Mouse (Mus musculus) kidney, embryonic 14.5 days (tissue): ENCODE results near the gene Mtch1. TPM values are rescaled to one million over a fixed set of nuclear protein-coding genes. Genes with fewer than 3 reads are reported as not detected.
A peak's percentile ranks its signal among the peaks of the same experiment; 100 is the strongest.

ENCODE experiments used
- ATAC-seq: fragments of 200-750 bp; cut with Nextera tagmentation; 2 replicates; pipeline ENCODE4 v1.8.0; 2017; ENCODE audit warnings: moderate number of reproducible peaks, mild to moderate bottlenecking, moderate TSS enrichment, moderate library complexity; ENCODE audit not compliant: low FRiP score, low TSS enrichment
- H3K27ac ChIP-seq: fragments of 300-500 bp; sonication (generic); 2 replicates; pipeline ENCODE4 v1.5.1; 2014; ENCODE audit warnings: low read depth, mild to moderate bottlenecking, low read length, moderate library complexity, mixed read lengths
- H3K27me3 ChIP-seq: fragments of 300-500 bp; sonication (generic); 2 replicates; pipeline ENCODE4 v1.6.1; 2014; ENCODE audit warnings: mild to moderate bottlenecking, low read length; ENCODE audit not compliant: control insufficient read depth, insufficient read depth
- H3K36me3 ChIP-seq: fragments of 300-500 bp; sonication (generic); 2 replicates; pipeline ENCODE4 v1.6.1; 2014; ENCODE audit warnings: low read length, mixed read lengths; ENCODE audit not compliant: control insufficient read depth, insufficient read depth
- H3K4me1 ChIP-seq: fragments of 300-500 bp; sonication (generic); 2 replicates; pipeline ENCODE4 v1.6.1; 2014; ENCODE audit warnings: low read length, mixed read lengths; ENCODE audit not compliant: control insufficient read depth, insufficient read depth
- H3K4me2 ChIP-seq: fragments of 300-500 bp; sonication (generic); replicated peaks from 2 replicates; pipeline ENCODE4 v1.6.1; 2014; ENCODE audit warnings: low read depth, mild to moderate bottlenecking, low read length
- H3K4me3 ChIP-seq: fragments of 300-500 bp; sonication (generic); 2 replicates; pipeline ENCODE4 v1.5.1; 2014; ENCODE audit warnings: mild to moderate bottlenecking, low read length
- H3K9ac ChIP-seq: fragments of 300-500 bp; sonication (generic); 2 replicates; pipeline ENCODE4 v1.6.1; 2014; ENCODE audit warnings: low read depth, mild to moderate bottlenecking, low read length, moderate library complexity
- H3K9me3 ChIP-seq: fragments of 300-500 bp; sonication (generic); 2 replicates; pipeline ENCODE4 v1.6.1; 2016; ENCODE audit warnings: low read length; ENCODE audit not compliant: control insufficient read depth
- WGBS: fragments of 180-500 bp; shearing (Covaris S2); extraction: QIAGEN DNeasy Blood & Tissue Kit; methylation state at CpG from one replicate; pipeline ENCODE4 v1.1.7; 2014; 5-methylcytosine and 5-hydroxymethylcytosine counted together
- polyA plus RNA-seq: library from polyadenylated mRNA; unstranded; fragments of >200 nt; fragmentation: Nextera tagmentation; extraction: Ambion mirVana; gene quantifications from 2 replicates; pipeline ENCODE4 v1.2.1, GENCODE M21; 2014

Gene Mtch1
- polyA plus RNA-seq, 1 experiment from 2014 or later: 364 TPM

DNA sequence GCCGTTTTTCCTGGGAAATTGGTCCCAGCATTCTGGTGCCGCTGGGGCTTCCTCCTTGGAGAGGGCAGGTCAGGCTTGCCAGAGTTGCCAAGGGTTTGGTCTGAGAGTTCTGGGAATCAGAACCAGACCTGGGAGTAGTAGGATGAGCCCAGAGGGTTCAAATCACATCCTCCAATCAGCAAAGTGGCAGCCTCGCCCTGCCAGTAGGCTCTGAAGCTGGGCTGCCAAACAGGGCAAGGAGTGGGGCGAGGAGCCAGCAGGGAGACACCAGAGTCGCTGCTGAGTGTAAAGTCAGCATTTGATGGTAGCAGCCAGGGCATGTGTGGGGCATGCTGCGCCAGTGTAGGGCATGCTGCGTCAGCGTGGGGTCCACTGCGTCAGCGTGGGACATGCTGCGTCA, 41.2 kb upstream of the Mtch1 start:
- ATAC-seq: no peak
- 85% methylated on average over 11 of the region's 11 CpGs for WGBS
- no peak overlapping the region for H3K27ac ChIP-seq

DNA sequence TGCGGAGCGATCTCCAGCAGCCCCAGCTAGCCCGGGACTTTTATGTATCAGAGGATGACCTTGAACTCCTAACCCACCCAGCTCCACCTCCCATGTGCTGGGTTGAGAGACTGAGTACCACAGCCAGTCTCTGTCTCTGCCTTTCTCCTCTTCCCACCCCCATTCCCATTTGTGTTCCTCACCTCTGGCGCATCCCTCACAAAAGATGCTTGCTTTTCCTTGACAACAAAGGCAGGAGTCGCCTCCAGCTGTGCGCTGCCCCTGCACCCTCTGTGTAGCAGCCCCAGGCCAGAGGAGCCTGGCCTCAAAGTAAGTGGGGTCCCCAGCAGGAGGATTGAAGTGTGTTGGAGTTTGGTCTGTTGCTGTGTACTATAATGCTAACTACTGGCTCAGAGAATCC, 38.0 kb upstream of the Mtch1 start:
- Histone ChIP-seq H3K27ac (no peak overlapping the region), H3K9ac (no peak overlapping the region), H3K27me3 (no peaks in the 10 kb centered on the region), H3K4me2 (no peak overlapping the region), H3K4me3 (no peak overlapping the region), H3K4me1 (no peaks in the 10 kb centered on the region), H3K9me3 (no peaks in the 10 kb centered on the region), H3K36me3 (no peaks in the 10 kb centered on the region)
- no peak for ATAC-seq
- WGBS: 67% methylated on average over 6 of the region's 6 CpGs

More for the DNA sequence above, 41.2 kb upstream of the Mtch1 start:
- Histone ChIP-seq H3K27me3 (no peaks in the 10 kb centered on the region), H3K4me2 (no peak overlapping the region), H3K9ac (no peak overlapping the region), H3K4me1 (no peaks in the 10 kb centered on the region), H3K9me3 (no peaks in the 10 kb centered on the region), H3K4me3 (no peak overlapping the region), H3K36me3 (no peaks in the 10 kb centered on the region)

DNA sequence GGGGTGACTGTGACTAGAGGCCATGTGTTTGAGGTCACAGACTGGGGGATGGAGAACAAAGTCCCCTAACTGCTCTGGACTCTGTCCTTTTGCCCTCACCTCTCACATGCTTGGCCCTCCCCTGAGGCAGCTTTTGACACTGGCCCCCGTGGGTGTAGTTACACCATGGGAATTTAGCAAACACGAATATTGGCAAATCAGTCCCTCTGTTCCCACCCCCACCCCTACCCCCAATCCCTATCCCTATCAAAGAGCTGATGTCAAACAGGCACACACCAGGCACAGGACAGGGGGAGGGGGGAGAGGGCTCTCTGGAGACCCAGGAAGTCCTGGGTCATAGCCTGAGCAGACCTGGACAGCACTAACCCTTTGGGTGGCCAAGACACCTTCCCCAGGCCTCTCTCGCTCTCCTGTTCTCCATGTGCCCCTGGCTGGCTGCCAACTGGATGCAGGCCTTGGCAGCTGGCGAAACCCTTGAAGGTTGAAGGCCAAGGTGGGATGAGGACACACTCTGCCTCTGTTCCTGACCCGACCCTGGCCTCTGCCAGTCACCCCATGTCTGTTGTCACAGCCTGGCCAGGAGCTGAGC, 37.2 kb upstream of the Mtch1 start:
- no peaks in the 10 kb centered on the region for H3K4me1 ChIP-seq
- no peak for ATAC-seq
- 59% methylated on average over 5 of the region's 5 CpGs for whole genome bisulfite sequencing
- no peak overlapping the region for H3K9ac ChIP-seq
- no peak overlapping the region for H3K4me2 ChIP-seq
- no peaks in the 10 kb centered on the region for H3K36me3 ChIP-seq
- H3K27ac ChIP-seq: no peak overlapping the region
- no peak overlapping the region for H3K4me3 ChIP-seq
- no peaks in the 10 kb centered on the region for H3K9me3 ChIP-seq
- H3K27me3 ChIP-seq: no peaks in the 10 kb centered on the region

DNA sequence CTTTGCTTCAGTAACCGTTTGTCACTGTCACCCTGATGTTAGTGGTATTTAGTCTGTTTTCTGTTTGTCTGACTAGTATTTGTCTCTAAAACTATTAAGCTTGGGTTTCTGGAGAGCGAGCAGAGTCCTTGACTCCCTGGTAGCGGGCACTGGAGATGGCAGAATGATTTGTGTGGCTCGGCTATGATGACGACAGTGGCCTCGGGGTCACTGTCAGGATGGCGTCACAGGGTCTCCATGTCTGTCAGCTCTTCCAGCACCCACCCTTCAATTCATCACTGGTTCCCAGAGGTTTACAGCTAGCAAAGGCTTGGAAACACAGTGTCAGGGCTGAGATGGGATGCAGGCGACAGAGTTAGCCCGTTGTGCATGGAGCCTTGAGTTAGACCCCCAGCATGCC, 36.2 kb upstream of the Mtch1 start:
- no peak overlapping the region for H3K27ac ChIP-seq
- H3K4me1 ChIP-seq: no peaks in the 10 kb centered on the region
- no peak overlapping the region for H3K4me2 ChIP-seq
- H3K9me3 ChIP-seq: no peaks in the 10 kb centered on the region
- no peaks in the 10 kb centered on the region for H3K27me3 ChIP-seq
- H3K36me3 ChIP-seq: no peaks in the 10 kb centered on the region
- ATAC-seq: no peak
- WGBS: 55% methylated on average over 9 of the region's 9 CpGs
- no peak overlapping the region for H3K4me3 ChIP-seq
- H3K9ac ChIP-seq: no peak overlapping the region

DNA sequence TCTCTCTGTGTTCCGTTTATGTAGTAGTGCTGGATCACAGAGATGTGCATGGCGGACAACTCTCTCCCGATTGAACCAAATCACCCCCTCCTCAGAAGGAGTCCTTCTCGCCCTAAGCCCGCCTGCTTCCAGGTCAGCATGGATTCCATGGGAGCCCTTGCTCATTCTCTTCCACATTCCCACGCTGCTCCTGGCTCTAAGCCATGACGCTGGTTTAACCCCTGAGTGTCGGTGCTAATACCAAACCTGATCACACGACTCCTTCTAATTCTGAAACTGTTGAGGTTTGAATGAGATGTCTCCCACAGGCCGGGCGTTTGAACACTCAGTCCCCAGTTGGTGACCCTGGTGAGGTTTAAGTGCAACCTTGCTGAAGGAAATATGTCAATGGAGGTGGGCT, 34.7 kb upstream of the Mtch1 start:
- H3K27ac ChIP-seq: no peak overlapping the region
- no peaks in the 10 kb centered on the region for H3K9me3 ChIP-seq
- WGBS: 65% methylated on average over 11 of the region's 11 CpGs
- H3K4me1 ChIP-seq: no peaks in the 10 kb centered on the region
- no peaks in the 10 kb centered on the region for H3K27me3 ChIP-seq
- no peaks in the 10 kb centered on the region for H3K36me3 ChIP-seq
- no peak for ATAC-seq
- no peak overlapping the region for H3K4me3 ChIP-seq
- H3K9ac ChIP-seq: no peak overlapping the region
- H3K4me2 ChIP-seq: no peak overlapping the region

DNA sequence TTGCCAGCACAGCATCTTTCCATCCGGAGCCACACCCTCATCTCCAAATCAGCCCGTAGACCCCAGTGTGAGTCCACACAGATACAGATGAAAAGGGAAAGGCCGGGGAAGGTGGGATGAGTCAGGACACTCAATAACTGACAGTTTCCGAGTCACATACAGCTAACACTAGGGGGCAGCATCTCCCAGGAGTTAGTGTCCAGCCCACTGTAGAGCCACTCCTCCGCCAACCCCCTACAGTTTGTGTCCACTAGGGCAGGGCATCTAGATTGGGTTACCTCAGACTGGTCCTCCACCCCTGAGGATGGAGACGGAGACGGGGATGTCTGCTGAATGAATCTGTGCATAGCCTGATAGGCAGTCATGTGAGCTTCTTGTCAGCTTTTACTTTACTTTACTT, 33.7 kb upstream of the Mtch1 start:
- Histone ChIP-seq H3K36me3 (no peaks in the 10 kb centered on the region), H3K27ac (no peak overlapping the region), H3K4me3 (no peak overlapping the region), H3K9me3 (no peaks in the 10 kb centered on the region), H3K4me2 (no peak overlapping the region), H3K27me3 (no peaks in the 10 kb centered on the region), H3K9ac (no peak overlapping the region), H3K4me1 (no peaks in the 10 kb centered on the region)
- 19% methylated on average over 7 of the region's 7 CpGs for WGBS
- peak; percentile 84 for ATAC-seq

DNA sequence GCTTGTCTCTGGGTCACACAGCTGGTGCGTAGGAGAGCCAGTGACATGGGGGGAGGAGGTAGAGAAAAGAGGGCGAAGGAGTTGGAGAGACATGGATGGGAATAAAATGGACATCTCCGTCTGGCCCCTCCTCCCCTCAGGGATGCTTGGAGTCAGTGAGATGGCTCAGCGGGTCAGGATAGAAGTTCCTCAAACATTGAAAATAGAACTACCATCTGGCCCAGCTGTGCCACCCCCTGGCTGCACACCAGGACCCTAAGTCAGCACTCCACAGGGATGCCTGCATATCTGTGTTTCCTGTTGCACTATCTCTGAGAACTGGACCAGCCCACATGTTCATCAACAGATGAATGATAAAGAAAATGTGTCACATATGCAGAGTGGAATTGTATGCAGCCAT, 32.5 kb upstream of the Mtch1 start:
- Histone ChIP-seq H3K27me3 (no peaks in the 10 kb centered on the region), H3K36me3 (no peaks in the 10 kb centered on the region), H3K4me3 (no peak overlapping the region), H3K4me2 (no peak overlapping the region), H3K4me1 (no peaks in the 10 kb centered on the region), H3K9ac (no peak overlapping the region), H3K9me3 (no peaks in the 10 kb centered on the region), H3K27ac (no peak overlapping the region)
- 72% methylated on average over 4 of the region's 4 CpGs for WGBS
- ATAC-seq: no peak

DNA sequence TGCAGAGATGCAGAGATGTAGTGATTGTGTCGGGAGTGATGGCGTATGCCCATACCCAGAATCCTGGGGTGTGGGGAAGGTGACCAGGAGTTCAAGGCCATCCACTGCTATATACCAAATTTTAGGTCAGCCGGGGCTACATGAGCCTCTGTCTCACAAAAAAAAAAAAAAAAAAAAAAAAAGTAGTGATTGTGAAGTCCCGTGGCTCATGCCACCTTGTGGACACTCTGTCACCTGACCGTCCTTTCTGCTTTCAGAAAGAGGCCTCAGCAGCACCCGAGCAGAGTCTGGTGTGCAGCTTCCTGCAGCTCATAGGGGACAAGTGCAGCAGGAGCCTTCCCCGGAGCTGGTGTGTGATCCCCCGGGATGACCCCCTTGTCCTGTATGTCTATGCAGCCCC, 30.3 kb upstream of the Mtch1 start:
- Histone ChIP-seq H3K36me3 (no peaks in the 10 kb centered on the region), H3K9ac (no peak overlapping the region), H3K4me2 (no peak overlapping the region), H3K9me3 (no peaks in the 10 kb centered on the region), H3K27ac (no peak overlapping the region), H3K4me3 (no peak overlapping the region), H3K27me3 (no peaks in the 10 kb centered on the region), H3K4me1 (no peaks in the 10 kb centered on the region)
- no peak for ATAC-seq
- 65% methylated on average over 8 of the region's 8 CpGs for WGBS

DNA sequence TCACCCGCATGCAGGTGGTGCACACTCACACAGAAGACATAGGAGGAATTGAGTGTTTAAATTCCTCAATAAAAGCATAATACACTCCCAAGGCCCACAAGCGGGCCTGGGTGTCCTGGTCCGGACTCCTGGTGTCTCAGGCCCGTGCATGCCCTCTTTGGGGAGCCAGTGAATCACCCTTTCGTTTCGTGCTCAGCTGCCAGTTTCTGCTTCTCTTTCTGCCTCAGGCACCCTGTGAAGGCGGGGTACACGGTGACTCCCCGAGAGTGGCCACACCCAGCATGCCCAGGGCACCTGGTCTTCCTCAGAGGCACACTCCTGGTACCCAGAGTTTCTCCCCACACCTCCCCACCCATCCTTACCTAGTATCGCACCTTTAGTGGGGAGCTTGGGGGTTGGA, 28.1 kb upstream of the Mtch1 start:
- Histone ChIP-seq H3K36me3 (no peaks in the 10 kb centered on the region), H3K27ac (no peak overlapping the region), H3K9ac (no peak overlapping the region), H3K4me2 (no peak overlapping the region), H3K4me3 (no peak overlapping the region), H3K27me3 (no peaks in the 10 kb centered on the region), H3K9me3 (no peaks in the 10 kb centered on the region), H3K4me1 (no peaks in the 10 kb centered on the region)
- no peak for ATAC-seq
- WGBS: 84% methylated on average over 10 of the region's 10 CpGs
